Mouse (Mus musculus) brain, embryonic 14.5 days (tissue): ENCODE results near the gene Dppa3. TPM values are rescaled to one million over a fixed set of nuclear protein-coding genes. Genes with fewer than 3 reads are reported as not detected.
A peak's percentile ranks its signal among the peaks of the same experiment; 100 is the strongest.

ENCODE experiments used
- DNase-seq: peaks from one replicate; pipeline ENCODE4 v3.0.0-alpha.2; 2011; ENCODE audit warnings: low read depth
- CTCF ChIP-seq: fragments of 200-500 bp; IDR thresholded peaks from 2 replicates; pipeline ENCODE4 v1.5.1; 2012; ENCODE audit warnings: inconsistent platforms, mild to moderate bottlenecking, moderate library complexity, borderline replicate concordance; ENCODE audit not compliant: insufficient read depth, insufficient read length; ENCODE audit errors: extremely low read depth
- POLR2A ChIP-seq: fragments of 200-500 bp; IDR thresholded peaks from 2 replicates; pipeline ENCODE4 v1.6.1; 2012; ENCODE audit warnings: mild to moderate bottlenecking, inconsistent platforms, borderline replicate concordance; ENCODE audit not compliant: poor library complexity, insufficient read depth, insufficient read length, severe bottlenecking; ENCODE audit errors: extremely low read depth
- polyA plus RNA-seq: library from polyadenylated mRNA; depleted of rRNA; stranded (reverse); fragments of >200 nt; gene quantifications from 2 replicates; pipeline ENCODE4 v1.2.3, GENCODE M21; 2012

Dppa3 gene
- polyA plus RNA-seq, 1 experiment: not detected

- TF ChIP-seq POLR2A: no peak
- TF ChIP-seq CTCF: no peak
- no peak for DNase-seq
Observed at GRCm38 (mm10) chr6:122601031-122601430, 25.2 kb upstream of the Dppa3 start.

GRCm38 (mm10) chr6:122601615-122602014 lies 24.6 kb upstream of the Dppa3 start:
- TF ChIP-seq POLR2A: no peak
- TF ChIP-seq CTCF: no peak
- DNase-seq: no peak

- peak; percentile 87 for DNase-seq
- no peak for TF ChIP-seq POLR2A
Observed at GRCm38 (mm10) chr6:122602242-122602991, 23.8 kb upstream of the Dppa3 start, which contains the start of gene Apobec1. TSS of gene Apobec1 (minus strand) at chr6:122602444.

GRCm38 (mm10) chr6:122602992-122603322 lies 23.3 kb upstream of the Dppa3 start:
- TF ChIP-seq CTCF: no peak
- no peak for TF ChIP-seq POLR2A
- DNase-seq: peak; percentile 19

- DNase-seq: no peak
- no peak for TF ChIP-seq CTCF
- TF ChIP-seq POLR2A: no peak
Observed at GRCm38 (mm10) chr6:122604260-122604659, 21.9 kb upstream of the Dppa3 start.

GRCm38 (mm10) chr6:122605483-122605882 lies 20.7 kb upstream of the Dppa3 start:
- no peak for DNase-seq
- TF ChIP-seq POLR2A (no peak), CTCF (0 out of 2 replicates have a peak, but pooled peaks have one; percentile 10)

GRCm38 (mm10) chr6:122606661-122607060 lies 19.5 kb upstream of the Dppa3 start:
- TF ChIP-seq POLR2A (no peak), CTCF (no peak)
- DNase-seq: no peak

GRCm38 (mm10) chr6:122607700-122608099 lies 18.5 kb upstream of the Dppa3 start:
- no peak for TF ChIP-seq POLR2A
- no peak for TF ChIP-seq CTCF
- no peak for DNase-seq

GRCm38 (mm10) chr6:122608434-122609376 lies 17.5 kb upstream of the Dppa3 start:
- TF ChIP-seq POLR2A (no peak), CTCF (no peak)
- DNase-seq: no peak

- DNase-seq: no peak
- TF ChIP-seq POLR2A: no peak
- no peak for TF ChIP-seq CTCF
Observed at GRCm38 (mm10) chr6:122609377-122609728, 16.9 kb upstream of the Dppa3 start.

GRCm38 (mm10) chr6:122609771-122610170 lies 16.4 kb upstream of the Dppa3 start, which contains the start of gene Gdf3:
TSS of gene Gdf3 (minus strand) at chr6:122610087.
- peak; percentile 21 for DNase-seq
- TF ChIP-seq POLR2A (no peak), CTCF (no peak)

GRCm38 (mm10) chr6:122612426-122612825 lies 13.8 kb upstream of the Dppa3 start:
- TF ChIP-seq CTCF (no peak), POLR2A (no peak)

GRCm38 (mm10) chr6:122614047-122614446 lies 12.2 kb upstream of the Dppa3 start:
- peak; percentile 30; the same call in 1 of the 2 replicates for TF ChIP-seq CTCF
- TF ChIP-seq POLR2A: no peak
- DNase-seq: no peak

More at GRCm38 (mm10) chr6:122612426-122612825, 13.8 kb upstream of the Dppa3 start:
- no peak for DNase-seq
